Mouse (Mus musculus) hindbrain, embryonic 11.5 days (tissue): ENCODE data around the gene Ctrl. TPM values are rescaled to one million over a fixed set of nuclear protein-coding genes. Genes with fewer than 3 reads are reported as not detected.

ENCODE experiments used
- ATAC-seq: fragments of 200-750 bp; cut with Nextera tagmentation; 2 replicates; pipeline ENCODE4 v1.8.0; 2017; ENCODE audit warnings: mild to moderate bottlenecking, moderate TSS enrichment, moderate library complexity; ENCODE audit not compliant: low FRiP score
- DNase-seq: peaks from one replicate; pipeline ENCODE4 v3.0.0-alpha.2; 2015; ENCODE audit warnings: low spot score
- H3K27ac ChIP-seq: fragments of 300-500 bp; sonication (generic); 2 replicates; pipeline ENCODE4 v1.5.1; 2014; ENCODE audit warnings: mild to moderate bottlenecking, low read depth, low read length
- H3K27me3 ChIP-seq: fragments of 300-500 bp; sonication (generic); 2 replicates; pipeline ENCODE4 v1.6.1; 2014; ENCODE audit warnings: mild to moderate bottlenecking, low read length, moderate library complexity, mixed read lengths; ENCODE audit not compliant: control insufficient read depth, insufficient read depth
- H3K36me3 ChIP-seq: fragments of 300-500 bp; sonication (generic); 2 replicates; pipeline ENCODE4 v1.6.1; 2014; ENCODE audit warnings: mild to moderate bottlenecking, low read length, moderate library complexity, mixed read lengths; ENCODE audit not compliant: control insufficient read depth, insufficient read depth
- H3K4me1 ChIP-seq: fragments of 300-500 bp; sonication (generic); replicated peaks from 2 replicates; pipeline ENCODE4 v1.6.1; 2014; ENCODE audit warnings: low read length, mixed read lengths; ENCODE audit not compliant: control insufficient read depth, insufficient read depth
- H3K4me2 ChIP-seq: fragments of 300-500 bp; sonication (generic); replicated peaks from 2 replicates; pipeline ENCODE4 v1.6.1; 2014; ENCODE audit warnings: mild to moderate bottlenecking, low read depth, low read length
- H3K4me3 ChIP-seq: fragments of 300-500 bp; sonication (generic); 2 replicates; pipeline ENCODE4 v1.5.1; 2014; ENCODE audit warnings: low read depth, low read length
- H3K9ac ChIP-seq: fragments of 300-500 bp; sonication (generic); 2 replicates; pipeline ENCODE4 v1.6.1; 2014; ENCODE audit warnings: low read depth, low read length
- H3K9me3 ChIP-seq: fragments of 300-500 bp; sonication (generic); 2 replicates; pipeline ENCODE4 v1.6.1; 2016; ENCODE audit warnings: low read length; ENCODE audit not compliant: control insufficient read depth
- WGBS: fragments of 180-500 bp; shearing (Covaris S2); extraction: QIAGEN DNeasy Blood & Tissue Kit; methylation state at CpG from one replicate; pipeline ENCODE4 v1.1.7; 2014; 5-methylcytosine and 5-hydroxymethylcytosine counted together
- polyA plus RNA-seq: library from polyadenylated mRNA; unstranded; fragments of >200 nt; fragmentation: Nextera tagmentation; extraction: Ambion mirVana; gene quantifications from 2 replicates; pipeline ENCODE4 v1.2.1, GENCODE M21; 2014

Gene Ctrl
- polyA plus RNA-seq, 1 experiment from 2014 or later = 1.3 TPM

DNA sequence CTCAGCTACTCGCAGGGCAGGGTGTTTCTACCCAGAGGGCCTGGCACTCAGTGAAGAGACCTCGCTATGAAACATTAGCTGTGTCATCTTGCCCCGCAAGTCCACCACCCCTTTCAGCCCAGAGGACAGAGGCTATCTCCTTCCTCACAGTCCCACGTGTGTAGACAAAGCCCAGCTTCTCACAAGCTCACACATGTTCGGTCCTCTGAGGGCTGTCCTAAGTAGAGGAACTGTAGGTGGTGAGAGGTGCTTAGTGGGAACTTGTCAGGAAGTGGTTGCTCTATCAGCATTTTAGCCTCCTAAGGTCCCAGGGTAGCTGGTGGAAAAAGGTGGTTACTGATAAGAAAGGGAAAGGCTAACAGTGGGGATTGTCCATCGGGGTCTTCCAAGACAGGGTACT, 1.4 kb upstream of the Ctrl start:
- Histone ChIP-seq H3K4me3 (no peak overlapping the region), H3K4me1 (no peaks in the 10 kb centered on the region), H3K9ac (no peak overlapping the region), H3K4me2 (no peak overlapping the region), H3K9me3 (no peaks in the 10 kb centered on the region), H3K27me3 (no peaks in the 10 kb centered on the region), H3K27ac (no peak overlapping the region), H3K36me3 (no peaks in the 10 kb centered on the region)
- WGBS = 85% methylated on average over 6 of the region's 6 CpGs
- DNase-seq (no peak), ATAC-seq (no peak)

GRCm38 (mm10) chr8:105932525-105932924, 1.1 kb downstream of the Ctrl start:
- WGBS = 90% methylated on average over 11 of the region's 11 CpGs
- Histone ChIP-seq H3K4me2 (no peak overlapping the region), H3K4me1 (no peaks in the 10 kb centered on the region), H3K4me3 (no peak overlapping the region), H3K9ac (no peak overlapping the region), H3K27ac (no peak overlapping the region), H3K27me3 (no peaks in the 10 kb centered on the region), H3K9me3 (no peaks in the 10 kb centered on the region), H3K36me3 (no peaks in the 10 kb centered on the region)
- no peak for DNase-seq
- ATAC-seq = no peak

DNA sequence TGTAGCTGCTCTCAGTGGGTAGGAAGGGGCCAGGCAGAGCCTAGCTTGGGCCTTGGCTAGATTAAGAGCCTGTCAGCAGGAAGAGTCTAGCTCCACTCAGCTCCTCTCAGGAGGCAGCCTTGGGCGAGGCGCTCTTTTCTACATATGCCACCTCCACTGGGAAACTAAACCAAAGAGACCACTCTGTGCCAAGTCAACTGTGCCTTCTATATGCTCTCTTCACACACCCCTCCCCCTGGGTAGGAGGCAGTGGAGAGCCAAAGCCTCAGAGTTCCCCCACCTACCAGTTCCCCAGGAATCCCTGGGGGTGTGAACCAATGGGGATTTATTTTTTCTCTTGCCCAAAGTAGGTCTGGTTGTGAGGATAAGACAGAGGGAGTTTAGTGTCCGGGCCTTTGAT, 2.4 kb downstream of the Ctrl start:
- 96% methylated on average over 3 of the region's 3 CpGs for WGBS
- ATAC-seq = no peak
- no peak overlapping the region for H3K27ac ChIP-seq
- no peak overlapping the region for H3K9ac ChIP-seq
- H3K36me3 ChIP-seq = no peaks in the 10 kb centered on the region
- no peak overlapping the region for H3K4me2 ChIP-seq
- DNase-seq = no peak
- H3K4me3 ChIP-seq = no peak overlapping the region
- no peaks in the 10 kb centered on the region for H3K27me3 ChIP-seq
- no peaks in the 10 kb centered on the region for H3K4me1 ChIP-seq
- no peaks in the 10 kb centered on the region for H3K9me3 ChIP-seq

DNA sequence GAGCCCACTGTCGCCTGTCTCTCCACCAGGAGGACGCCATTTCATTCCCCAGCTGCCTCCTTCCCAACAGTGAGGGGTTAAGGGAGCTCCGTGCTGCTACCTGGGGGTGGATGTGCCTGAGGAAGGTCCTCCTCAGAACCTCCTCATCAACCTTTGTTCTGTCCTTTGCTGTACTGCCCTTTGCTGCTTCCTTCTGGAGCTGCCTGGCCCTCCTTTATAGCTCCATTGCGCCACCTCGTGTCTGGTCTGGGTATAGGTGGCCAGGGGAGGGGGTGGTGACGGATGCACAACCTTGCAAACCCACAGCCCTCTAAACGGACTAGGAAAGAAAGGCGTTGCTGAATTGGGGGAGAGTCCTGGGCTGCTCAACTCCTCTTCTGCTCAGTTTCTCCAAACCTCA, 3.1 kb downstream of the Ctrl start:
- peak overlapping the region; percentile 59 for H3K9ac ChIP-seq
- H3K4me3 ChIP-seq = no peak overlapping the region
- no peak overlapping the region for H3K4me2 ChIP-seq
- no peaks in the 10 kb centered on the region for H3K27me3 ChIP-seq
- WGBS = 19% methylated on average over 8 of the region's 8 CpGs
- DNase-seq (peak; percentile 91), ATAC-seq (peak; percentile 75)
- peak overlapping the region; percentile 37 for H3K27ac ChIP-seq
- no peaks in the 10 kb centered on the region for H3K36me3 ChIP-seq
- H3K4me1 ChIP-seq = no peaks in the 10 kb centered on the region
- no peaks in the 10 kb centered on the region for H3K9me3 ChIP-seq

DNA sequence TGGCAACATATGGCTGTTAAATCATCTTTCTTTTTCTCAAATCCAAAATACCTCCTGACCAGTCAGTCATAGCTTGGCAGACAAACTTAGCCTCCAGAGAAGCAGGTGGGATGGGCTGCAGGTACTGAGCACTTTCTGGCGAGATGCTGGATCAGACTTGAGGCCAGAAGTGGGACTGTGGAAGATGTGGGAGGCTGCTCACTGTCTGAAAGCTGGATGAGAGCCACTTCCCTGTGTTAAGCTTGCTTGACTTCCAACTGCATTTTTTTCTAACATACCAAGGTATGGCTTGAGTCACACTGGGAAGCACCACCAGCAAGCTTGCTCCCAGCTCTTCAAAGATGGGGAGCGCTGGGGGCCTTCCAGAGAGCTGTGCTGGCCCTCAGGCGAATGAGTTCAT, 8.5 kb downstream of the Ctrl start:
- Histone ChIP-seq H3K4me1 (no peaks in the 10 kb centered on the region), H3K9me3 (no peaks in the 10 kb centered on the region), H3K9ac (no peak overlapping the region), H3K4me2 (no peak overlapping the region), H3K4me3 (no peak overlapping the region), H3K36me3 (no peaks in the 10 kb centered on the region), H3K27ac (no peak overlapping the region), H3K27me3 (no peaks in the 10 kb centered on the region)
- 73% methylated on average over 3 of the region's 3 CpGs for WGBS
- no peak for ATAC-seq
- no peak for DNase-seq

GRCm38 (mm10) chr8:105919390-105919789, 14.3 kb downstream of the Ctrl start:
- H3K27me3 ChIP-seq = no peaks in the 10 kb centered on the region
- ATAC-seq (no peak), DNase-seq (no peak)
- no peak overlapping the region for H3K4me2 ChIP-seq
- no peak overlapping the region for H3K4me3 ChIP-seq
- H3K27ac ChIP-seq = no peak overlapping the region
- no peaks in the 10 kb centered on the region for H3K9me3 ChIP-seq
- H3K9ac ChIP-seq = no peak overlapping the region
- H3K4me1 ChIP-seq = no peaks in the 10 kb centered on the region
- 88% methylated on average over 3 of the region's 3 CpGs for WGBS
- no peaks in the 10 kb centered on the region for H3K36me3 ChIP-seq

DNA sequence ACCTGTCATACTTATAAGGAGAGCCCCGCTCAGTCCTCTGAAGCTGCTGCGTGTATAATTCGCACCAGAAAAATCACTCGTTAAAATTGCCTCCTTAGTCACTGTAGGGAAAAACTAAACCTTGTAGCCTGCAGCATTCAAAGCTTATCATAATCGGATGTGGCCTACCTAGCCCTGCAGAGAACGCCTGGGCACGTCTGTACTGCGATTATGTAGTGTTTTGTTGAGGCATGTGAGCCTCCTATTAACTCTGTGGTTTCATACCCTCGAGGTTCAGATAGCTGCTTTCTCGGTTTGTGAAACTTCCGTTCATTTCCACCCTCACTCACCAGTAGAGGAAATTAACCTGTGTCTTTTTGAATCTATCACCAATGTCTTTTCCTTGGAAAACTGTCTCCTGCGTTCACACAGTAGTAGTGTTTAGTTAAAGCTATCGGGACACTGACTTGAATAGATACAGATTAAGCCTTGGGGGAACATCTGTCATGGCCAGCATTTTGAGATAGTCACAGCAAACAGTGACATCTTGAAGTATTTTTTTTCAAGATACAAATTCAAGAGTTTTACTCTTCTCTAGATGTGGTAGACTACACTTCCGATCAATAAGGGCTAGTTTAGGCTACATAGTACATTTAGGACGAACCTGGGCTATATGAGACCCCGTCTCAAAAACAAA, 32.6 kb downstream of the Ctrl start:
- ATAC-seq = 0 out of 2 replicates have a peak, but pooled peaks have one; percentile 6
- Histone ChIP-seq H3K27ac (peak overlapping the region; percentile 79), H3K4me1 (no peaks in the 10 kb centered on the region)

GRCm38 (mm10) chr8:105900180-105900940, 33.3 kb downstream of the Ctrl start, which contains the start of gene Pskh1:
TSS of gene Pskh1 (plus strand) at chr8:105900441.
- Histone ChIP-seq H3K9me3 (no peaks in the 10 kb centered on the region), H3K4me1 (no peaks in the 10 kb centered on the region), H3K27me3 (no peaks in the 10 kb centered on the region), H3K4me3 (peak within 1 kb of the TSS; percentile 92), H3K9ac (peak within 1 kb of the TSS; percentile 95), H3K4me2 (peak within 1 kb of the TSS; percentile 80), H3K27ac (peak within 1 kb of the TSS; percentile 79), H3K36me3 (no peaks in the 10 kb centered on the region)
- WGBS = under 1% methylated on average over 67 of the region's 68 CpGs
- DNase-seq (peak; percentile 96), ATAC-seq (peak; percentile 97)

More for the DNA sequence above, 32.6 kb downstream of the Ctrl start:
- Histone ChIP-seq H3K9ac (peak overlapping the region; percentile 95), H3K4me2 (peak overlapping the region; percentile 80), H3K36me3 (no peaks in the 10 kb centered on the region), H3K27me3 (no peaks in the 10 kb centered on the region), H3K4me3 (peak overlapping the region; percentile 92), H3K9me3 (no peaks in the 10 kb centered on the region)
- no peak for DNase-seq
- WGBS = 43% methylated on average over 16 of the region's 16 CpGs
